Mouse (Mus musculus) hindbrain, embryonic 13.5 days (tissue): ENCODE results near the gene Pramef20. TPM values are rescaled to one million over a fixed set of nuclear protein-coding genes. Genes with fewer than 3 reads are reported as not detected.
"Not testable (repeated sequence)": the region's sequence is repeated elsewhere in the genome, so short reads cannot be mapped to it uniquely, and the experiment has no call there.

Experiments
- ATAC-seq: fragments of 200-750 bp; cut with Nextera tagmentation; 2 replicates; pipeline ENCODE4 v1.8.0; 2017; ENCODE audit warnings: moderate TSS enrichment; ENCODE audit not compliant: low FRiP score
- H3K27ac ChIP-seq: fragments of 300-500 bp; sonication (generic); 2 replicates; pipeline ENCODE4 v1.5.1; 2015; ENCODE audit warnings: inconsistent platforms, mild to moderate bottlenecking, moderate library complexity
- H3K27me3 ChIP-seq: fragments of 300-500 bp; sonication (generic); 2 replicates; pipeline ENCODE4 v1.6.1; 2015; ENCODE audit warnings: mild to moderate bottlenecking, inconsistent platforms
- H3K36me3 ChIP-seq: fragments of 300-500 bp; sonication (generic); 2 replicates; pipeline ENCODE4 v1.6.1; 2015; ENCODE audit warnings: mild to moderate bottlenecking, inconsistent platforms
- H3K4me1 ChIP-seq: fragments of 300-500 bp; sonication (generic); replicated peaks from 2 replicates; pipeline ENCODE4 v1.6.1; 2015; ENCODE audit warnings: inconsistent platforms
- H3K4me2 ChIP-seq: fragments of 300-500 bp; sonication (generic); 2 replicates; pipeline ENCODE4 v1.6.1; 2015; ENCODE audit warnings: inconsistent platforms, mild to moderate bottlenecking, moderate library complexity
- H3K4me3 ChIP-seq: fragments of 300-500 bp; sonication (generic); 2 replicates; pipeline ENCODE4 v1.5.1; 2015; ENCODE audit warnings: mild to moderate bottlenecking, inconsistent platforms
- H3K9ac ChIP-seq: fragments of 300-500 bp; sonication (generic); 2 replicates; pipeline ENCODE4 v1.6.1; 2015; ENCODE audit warnings: mild to moderate bottlenecking, inconsistent platforms
- H3K9me3 ChIP-seq: fragments of 300-500 bp; sonication (generic); 2 replicates; pipeline ENCODE4 v1.6.1; 2016; ENCODE audit warnings: inconsistent platforms
- WGBS: fragments of 180-500 bp; shearing (Covaris S2); methylation state at CpG from one replicate; pipeline ENCODE4 v1.1.7; 2015; 5-methylcytosine and 5-hydroxymethylcytosine counted together
- polyA plus RNA-seq: library from polyadenylated mRNA; unstranded; fragments of >200 nt; fragmentation: Nextera tagmentation; extraction: Ambion mirVana; gene quantifications from 2 replicates; pipeline ENCODE4 v1.2.1, GENCODE M21; 2015

The Pramef20 gene
- not detected in 2 replicates for polyA plus RNA-seq

DNA sequence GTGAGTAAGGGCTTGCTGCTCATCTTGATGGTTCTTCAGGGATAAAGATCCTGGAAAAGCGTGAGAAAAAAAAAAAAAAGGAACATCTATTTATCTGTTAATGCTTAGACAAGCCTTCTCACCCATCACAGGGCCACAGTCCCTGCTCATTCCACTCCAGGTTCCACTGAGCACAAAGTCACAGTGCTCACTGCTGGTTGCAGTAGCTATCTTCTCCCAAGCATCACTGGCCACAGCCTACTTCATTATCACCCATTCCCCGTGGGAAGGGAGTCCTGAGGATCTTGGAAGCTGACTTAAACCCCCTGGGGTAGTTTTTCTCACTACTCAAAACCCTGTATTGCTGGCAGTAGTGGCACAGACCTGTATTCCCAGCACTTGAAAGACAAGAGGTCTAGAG is at the start of gene Pramef20:
Gene Pramef20 (minus strand): TSS at position 23 of the 400 bp plus-strand sequence.
- 65% methylated on average over 2 of the region's 2 CpGs for WGBS
- Histone ChIP-seq H3K27ac (no peak within 1 kb of the TSS), H3K27me3 (no peaks in the 10 kb centered on the region), H3K36me3 (no peaks in the 10 kb centered on the region), H3K4me1 (no peaks in the 10 kb centered on the region), H3K4me2 (no peak within 1 kb of the TSS), H3K9ac (no peak within 1 kb of the TSS), H3K4me3 (no peak within 1 kb of the TSS), H3K9me3 (peaks cover 34% of the 10 kb centered on the region)
- no peak for ATAC-seq

DNA sequence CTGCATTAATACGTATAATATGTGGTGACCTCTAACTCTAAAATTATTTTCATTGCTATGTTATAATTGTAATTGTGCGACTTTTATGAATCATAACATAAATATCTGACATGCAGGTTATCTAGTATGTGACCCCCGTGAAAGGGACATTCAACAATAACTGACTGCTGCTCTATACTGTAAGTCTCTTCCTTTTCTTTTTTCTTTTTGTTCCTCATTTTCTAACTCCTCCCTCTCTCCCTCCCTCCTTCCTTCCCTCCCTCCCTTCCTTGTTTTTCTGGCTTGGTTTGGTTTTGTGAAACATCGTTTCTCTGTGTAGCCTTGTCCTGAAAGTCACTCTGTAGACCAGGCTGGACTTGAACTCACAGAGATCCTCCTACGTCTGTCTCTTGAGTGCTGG is 46.9 kb upstream of the Pramef20 start:
- Histone ChIP-seq H3K27ac (no peak overlapping the region), H3K4me2 (no peak overlapping the region), H3K9me3 (no peaks in the 10 kb centered on the region), H3K36me3 (no peaks in the 10 kb centered on the region), H3K27me3 (no peaks in the 10 kb centered on the region), H3K4me1 (no peaks in the 10 kb centered on the region), H3K4me3 (no peak overlapping the region), H3K9ac (no peak overlapping the region)
- no peak for ATAC-seq
- 71% methylated on average over 5 of the region's 5 CpGs for WGBS

DNA sequence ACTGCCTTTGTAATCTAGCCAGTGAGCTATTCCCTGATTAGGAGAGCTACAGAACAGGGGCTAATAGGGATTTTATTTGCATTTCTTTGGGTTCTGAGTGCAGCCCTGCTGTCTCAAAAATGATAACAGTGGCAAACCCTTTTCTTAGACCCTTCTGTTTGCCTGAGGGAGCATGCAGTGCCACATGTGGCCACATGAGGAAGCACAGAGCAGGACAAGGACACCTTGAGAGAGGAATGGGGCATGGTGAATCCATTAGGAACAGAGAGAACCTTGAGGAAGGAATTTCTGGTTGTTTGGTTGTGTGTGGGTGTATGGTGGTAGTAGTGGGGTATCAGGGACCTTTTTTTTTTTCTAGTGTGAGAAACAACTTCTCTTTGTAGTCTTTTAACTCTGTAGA is 42.9 kb upstream of the Pramef20 start:
- Histone ChIP-seq H3K4me1 (no peaks in the 10 kb centered on the region), H3K27me3 (no peaks in the 10 kb centered on the region), H3K9ac (no peak overlapping the region), H3K4me3 (no peak overlapping the region), H3K9me3 (peaks cover 19% of the 10 kb centered on the region), H3K27ac (no peak overlapping the region), H3K36me3 (no peaks in the 10 kb centered on the region), H3K4me2 (no peak overlapping the region)
- no peak for ATAC-seq

DNA sequence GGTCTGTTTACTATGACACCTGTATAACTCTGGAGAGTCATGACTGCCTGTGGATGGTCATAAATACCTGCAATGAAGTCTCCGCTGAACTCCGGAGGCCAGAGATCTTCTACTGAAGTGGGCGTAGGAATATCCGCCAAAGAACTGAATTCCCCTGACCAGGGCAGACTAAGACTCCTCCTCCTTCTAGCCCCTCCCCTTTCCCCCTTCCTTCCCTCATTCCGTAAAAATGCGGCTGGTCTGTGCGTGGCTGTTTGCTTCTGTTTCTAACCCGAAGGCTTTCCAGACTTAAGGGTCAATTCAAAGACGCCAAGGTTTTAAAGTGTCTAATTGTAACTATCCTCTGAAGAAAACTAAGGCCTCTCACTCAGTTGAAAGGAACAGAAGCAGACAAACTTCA is 30.6 kb upstream of the Pramef20 start, which contains the start of gene Pramef12:
Gene Pramef12 (minus strand): TSS at position 175 of the 400 bp plus-strand sequence.
- Histone ChIP-seq H3K4me3 (no peak within 1 kb of the TSS), H3K9me3 (peaks cover 7% of the 10 kb centered on the region; the same call in 1 of the 2 replicates), H3K27ac (no peak within 1 kb of the TSS), H3K9ac (no peak within 1 kb of the TSS), H3K4me1 (0 out of 2 replicates have a peak, but pooled peaks cover 5% of the 10 kb centered on the region), H3K4me2 (no peak within 1 kb of the TSS), H3K27me3 (no peaks in the 10 kb centered on the region), H3K36me3 (no peaks in the 10 kb centered on the region)
- WGBS, result 83% methylated on average over 9 of the region's 9 CpGs
- no peak for ATAC-seq

DNA sequence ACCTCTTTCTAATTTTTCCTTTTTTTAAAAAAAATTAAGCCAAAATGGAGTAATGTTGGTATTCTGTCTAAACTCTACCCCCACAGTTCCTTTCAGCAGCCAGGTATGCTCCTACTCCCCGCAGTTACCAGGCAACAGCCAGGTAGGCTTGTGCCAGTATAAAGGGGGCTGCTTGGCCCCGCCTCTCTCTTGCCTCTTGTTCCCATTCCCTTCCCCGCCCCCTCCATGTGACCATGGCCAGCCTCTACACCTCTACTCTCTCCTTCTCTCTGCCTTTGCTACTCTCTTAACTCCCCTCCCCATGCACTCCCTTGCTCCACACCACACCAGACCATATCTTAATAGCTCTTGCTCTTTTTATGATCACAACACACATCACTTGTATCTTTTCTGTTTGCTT is 28.5 kb upstream of the Pramef20 start:
- no peak for ATAC-seq
- WGBS, result 53% methylated on average over 3 of the region's 3 CpGs
- Histone ChIP-seq H3K4me2 (no peak overlapping the region), H3K27me3 (no peaks in the 10 kb centered on the region), H3K36me3 (no peaks in the 10 kb centered on the region), H3K9me3 (peaks cover 5% of the 10 kb centered on the region; the same call in 1 of the 2 replicates), H3K27ac (no peak overlapping the region), H3K4me3 (no peak overlapping the region), H3K4me1 (0 out of 2 replicates have a peak, but pooled peaks cover 5% of the 10 kb centered on the region), H3K9ac (no peak overlapping the region)

DNA sequence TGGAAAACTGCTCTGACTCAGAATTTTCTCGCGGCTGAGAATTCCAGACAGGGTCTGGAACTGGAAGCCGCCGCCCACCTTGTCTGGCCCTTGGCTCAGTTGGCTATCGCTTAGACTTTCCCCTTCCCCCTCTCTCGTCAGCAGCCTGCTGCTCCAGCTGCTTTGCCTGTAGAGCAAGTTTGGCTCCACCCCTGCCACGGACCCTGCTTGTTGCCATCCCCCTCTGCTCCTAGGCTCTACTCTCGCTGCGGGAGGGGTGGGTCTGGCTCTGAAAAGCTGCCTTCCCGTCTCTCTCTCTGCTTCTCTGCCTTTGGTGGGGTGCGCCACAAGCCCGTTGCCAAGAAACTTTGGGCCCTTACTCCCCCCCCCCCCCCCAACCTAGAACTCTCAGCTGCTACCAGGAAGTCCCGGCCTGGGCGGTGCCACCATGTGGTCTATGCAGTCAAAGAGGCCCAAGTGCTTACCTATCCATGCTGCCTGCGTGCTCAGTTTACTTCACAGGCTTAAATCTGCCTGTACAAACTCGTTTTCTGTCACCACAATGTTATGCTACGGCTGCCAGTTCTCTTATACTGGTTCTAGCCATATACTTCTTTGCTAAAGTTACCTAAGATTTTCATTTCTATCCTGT is 26.8 kb upstream of the Pramef20 start:
- no peaks in the 10 kb centered on the region for H3K36me3 ChIP-seq
- peaks cover 5% of the 10 kb centered on the region; the same call in 1 of the 2 replicates for H3K9me3 ChIP-seq
- H3K9ac ChIP-seq, result no peak overlapping the region
- no peak overlapping the region for H3K27ac ChIP-seq
- peak overlapping the region; percentile 40 for H3K4me2 ChIP-seq
- H3K4me3 ChIP-seq, result no peak overlapping the region
- no peaks in the 10 kb centered on the region for H3K27me3 ChIP-seq
- WGBS, result 10% methylated on average over 17 of the region's 17 CpGs
- H3K4me1 ChIP-seq, result 0 out of 2 replicates have a peak, but pooled peaks cover 5% of the 10 kb centered on the region
- no peak for ATAC-seq

DNA sequence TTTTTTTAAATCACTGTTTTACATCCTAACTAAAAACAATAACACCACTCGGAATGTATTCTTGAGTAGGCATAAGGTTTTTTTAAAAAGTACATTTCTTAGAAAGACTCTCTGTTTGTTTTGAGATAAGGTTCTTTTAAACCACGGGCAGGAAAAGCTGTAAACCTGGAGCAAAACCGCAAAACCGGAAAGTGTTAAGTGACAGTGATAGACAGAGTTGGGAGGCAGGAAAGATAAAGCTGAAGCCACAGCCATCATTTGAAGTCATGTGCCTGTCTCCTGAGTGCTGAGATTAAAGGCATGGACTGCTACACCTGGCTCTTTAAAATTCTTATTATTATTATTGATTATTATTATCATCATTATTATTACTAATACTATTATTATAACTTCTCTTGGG is 25.0 kb upstream of the Pramef20 start:
- Histone ChIP-seq H3K4me2 (no peak overlapping the region), H3K4me1 (0 out of 2 replicates have a peak, but pooled peaks cover 5% of the 10 kb centered on the region), H3K4me3 (no peak overlapping the region), H3K9me3 (peaks cover 5% of the 10 kb centered on the region; the same call in 1 of the 2 replicates), H3K27ac (no peak overlapping the region), H3K36me3 (no peaks in the 10 kb centered on the region), H3K27me3 (no peaks in the 10 kb centered on the region), H3K9ac (no peak overlapping the region)
- ATAC-seq, result no peak
- 89% methylated on average over 4 of the region's 4 CpGs for WGBS

DNA sequence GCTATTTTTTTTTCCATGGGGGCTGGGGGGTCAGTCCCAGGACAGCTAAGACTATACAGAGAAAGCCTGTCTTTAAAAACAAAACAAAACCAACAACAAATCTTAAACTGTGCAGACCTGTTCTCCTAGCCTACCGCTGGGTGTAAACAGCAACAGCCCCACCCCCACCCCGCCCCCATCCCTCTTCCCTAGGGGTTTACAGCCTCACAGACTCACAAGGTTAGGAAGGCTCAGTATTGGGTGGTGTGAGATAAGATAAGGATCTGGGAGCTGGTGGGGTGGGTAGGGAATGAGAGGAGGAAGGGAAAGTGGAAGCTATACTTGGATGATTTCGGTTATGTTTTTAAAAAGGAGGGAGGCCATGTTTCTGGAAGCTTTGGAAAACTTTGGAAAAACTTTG is 18.6 kb upstream of the Pramef20 start:
- 0 out of 2 replicates have a peak, but pooled peaks cover 18% of the 10 kb centered on the region for H3K9me3 ChIP-seq
- WGBS, result 43% methylated on average over 3 of the region's 3 CpGs
- no peak for ATAC-seq
- H3K27me3 ChIP-seq, result no peaks in the 10 kb centered on the region
- H3K36me3 ChIP-seq, result no peaks in the 10 kb centered on the region
- no peak overlapping the region for H3K27ac ChIP-seq
- H3K4me2 ChIP-seq, result no peak overlapping the region
- no peaks in the 10 kb centered on the region for H3K4me1 ChIP-seq
- no peak overlapping the region for H3K4me3 ChIP-seq
- no peak overlapping the region for H3K9ac ChIP-seq

DNA sequence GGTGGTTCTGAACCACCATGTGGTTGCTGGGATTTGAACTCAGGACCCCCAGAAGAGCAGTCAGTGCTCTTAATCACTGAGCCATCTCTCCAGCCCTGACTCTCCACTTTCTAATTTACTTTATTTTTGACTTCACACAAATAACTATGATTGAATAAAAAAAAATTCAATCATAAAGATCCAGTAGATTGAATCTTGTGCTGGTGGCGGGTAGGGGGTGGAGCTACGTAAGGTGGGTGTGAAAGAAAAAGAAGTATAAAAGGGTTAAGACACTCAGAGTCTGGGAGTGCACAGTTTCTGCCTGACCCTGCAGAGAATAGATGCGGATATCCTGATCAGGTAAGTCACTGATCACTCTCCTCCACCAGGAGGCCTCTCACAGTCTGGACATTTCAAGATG is 20.1 kb downstream of the Pramef20 start, which contains the start of gene Gm13119:
Gene Gm13119 (plus strand): TSS at position 301 of the 400 bp plus-strand sequence.
- not testable (repeated sequence) for H3K4me3 ChIP-seq, H3K36me3 ChIP-seq, H3K9ac ChIP-seq, H3K27ac ChIP-seq, ATAC-seq, H3K27me3 ChIP-seq, H3K4me1 ChIP-seq, H3K4me2 ChIP-seq
- peaks cover 14% of the 10 kb centered on the region; the same call in 1 of the 2 replicates for H3K9me3 ChIP-seq
- WGBS, result 92% methylated on average over 3 of the region's 3 CpGs

DNA sequence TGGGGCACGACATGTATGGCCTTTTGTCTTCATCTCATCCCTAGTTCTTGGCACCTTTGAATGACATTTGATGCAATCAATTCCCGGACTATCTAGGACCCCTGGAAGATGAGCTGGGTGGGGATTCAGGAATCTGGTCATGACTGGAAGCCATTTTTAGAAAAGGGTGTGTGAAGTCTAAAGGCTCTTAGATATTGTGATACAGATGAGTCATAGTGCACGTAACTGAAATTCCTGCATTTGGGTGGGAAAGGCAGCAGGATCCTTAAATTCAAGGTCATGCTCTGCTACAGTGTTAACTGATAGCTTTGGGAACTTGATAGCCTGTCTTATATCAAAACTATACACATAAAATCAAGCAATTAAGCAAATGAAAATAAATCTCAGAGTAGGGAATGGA is 41.9 kb downstream of the Pramef20 start:
- not testable (repeated sequence) for H3K9ac ChIP-seq, H3K4me3 ChIP-seq, ATAC-seq, H3K36me3 ChIP-seq, H3K9me3 ChIP-seq, H3K4me2 ChIP-seq, H3K4me1 ChIP-seq, H3K27ac ChIP-seq, H3K27me3 ChIP-seq
- WGBS, result 83% methylated on average over 3 of the region's 3 CpGs

DNA sequence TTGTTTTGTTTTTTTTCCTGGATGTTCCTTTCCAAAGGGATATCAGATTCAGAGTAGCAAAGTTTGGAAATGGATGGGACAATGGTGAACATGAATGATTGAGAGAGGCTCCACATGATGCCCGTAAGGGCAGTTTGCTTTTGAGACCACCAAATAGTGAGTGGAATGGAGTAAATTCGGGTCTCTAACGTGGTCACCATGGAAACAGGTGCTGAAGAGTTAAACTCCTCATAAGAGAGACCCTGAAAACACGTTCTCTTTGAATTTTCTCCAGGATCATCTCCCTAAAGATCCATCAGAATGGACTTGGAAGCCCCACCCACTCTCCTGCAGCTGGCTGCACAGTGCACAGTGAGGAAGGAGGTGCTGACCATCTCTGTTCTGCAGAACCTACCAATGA is 47.8 kb downstream of the Pramef20 start, which contains the start of gene Gm13128:
Gene Gm13128 (plus strand): TSS at position 301 of the 400 bp plus-strand sequence.
- H3K4me2 ChIP-seq, H3K9ac ChIP-seq, H3K27ac ChIP-seq, H3K4me3 ChIP-seq, H3K4me1 ChIP-seq, H3K36me3 ChIP-seq, ATAC-seq, H3K9me3 ChIP-seq, H3K27me3 ChIP-seq: not testable (repeated sequence)
- 63% methylated on average over 4 of the region's 4 CpGs for WGBS
